Mouse (Mus musculus) naive thymus-derived CD4-positive, alpha-beta T cell, adult 5 months (primary cell): ENCODE results near the gene Sdha. TPM values are rescaled to one million over a fixed set of nuclear protein-coding genes. Genes with fewer than 3 reads are reported as not detected.

ENCODE experiments used
- polyA plus RNA-seq: library from polyadenylated mRNA; unstranded; fragments of 100-300 nt; shearing (Covaris generic); gene quantifications from one replicate; pipeline ENCODE4 v1.2.1, GENCODE M21; 2017

The Sdha gene
- polyA plus RNA-seq: 305 TPM

GRCm38 (mm10) chr13:74349566-74350434, at the start of gene Sdha, which contains the start of gene Ccdc127:
Sdha (minus strand) TSS chr13:74350280.
Ccdc127 (plus strand) TSS chr13:74350309.

GRCm38 (mm10) chr13:74399298-74399839, 49.3 kb upstream of the Sdha start, which contains the start of gene Ftl1-ps1:
Ftl1-ps1 (plus strand) TSS chr13:74399694.

GRCm38 (mm10) chr13:74390371-74390990, 40.4 kb upstream of the Sdha start, which contains the start of gene Zfp72:
Zfp72 (minus strand) TSS chr13:74390836.

GRCm38 (mm10) chr13:74363859-74364235, 13.8 kb upstream of the Sdha start, which contains the start of gene Lrrc14b:
Lrrc14b (minus strand) TSS chr13:74364005.

GRCm38 (mm10) chr13:74317170-74317849, 32.8 kb downstream of the Sdha start, which contains the start of gene Pdcd6:
Pdcd6 (minus strand) TSS chr13:74317580.

GRCm38 (mm10) chr13:74292167-74292566, 57.9 kb downstream of the Sdha start, which contains the start of gene Ahrr:
Ahrr (minus strand) TSS chr13:74292331.

Other genes starting within 250 kb of the Sdha start
- gene Slc9a3, start 228.8 kb downstream of the Sdha start, polyA plus RNA-seq: not detected
- 71.0 TPM for gene Exoc3, start 141.5 kb downstream of the Sdha start, polyA plus RNA-seq
- gene Ahrr, start 57.9 kb downstream of the Sdha start, polyA plus RNA-seq: not detected
- gene Pdcd6, start 32.7 kb downstream of the Sdha start, polyA plus RNA-seq: 144 TPM
- 30.0 TPM for gene Ccdc127, start within 50 bp of the Sdha start, polyA plus RNA-seq
- gene Lrrc14b, start 13.7 kb upstream of the Sdha start, polyA plus RNA-seq: not detected
- 0.66 TPM for gene Zfp72, start 40.6 kb upstream of the Sdha start, polyA plus RNA-seq
- gene Ftl1-ps1, start 49.4 kb upstream of the Sdha start, polyA plus RNA-seq: 51.3 TPM
- 8.1 TPM for gene Zfp825, start 143.7 kb upstream of the Sdha start, polyA plus RNA-seq